Mouse (Mus musculus) yolk sac, embryonic 10.5 days (tissue): Measurements from ENCODE around the gene Rab22a.
"Not testable (repeated sequence)": the region's sequence is repeated elsewhere in the genome, so short reads cannot be mapped to it uniquely, and the experiment has no call there.

Experiments
- DNase-seq: peaks from one replicate; pipeline ENCODE4 v3.0.0-alpha.2; 2017; ENCODE audit warnings: low spot score

The Rab22a gene

DNA sequence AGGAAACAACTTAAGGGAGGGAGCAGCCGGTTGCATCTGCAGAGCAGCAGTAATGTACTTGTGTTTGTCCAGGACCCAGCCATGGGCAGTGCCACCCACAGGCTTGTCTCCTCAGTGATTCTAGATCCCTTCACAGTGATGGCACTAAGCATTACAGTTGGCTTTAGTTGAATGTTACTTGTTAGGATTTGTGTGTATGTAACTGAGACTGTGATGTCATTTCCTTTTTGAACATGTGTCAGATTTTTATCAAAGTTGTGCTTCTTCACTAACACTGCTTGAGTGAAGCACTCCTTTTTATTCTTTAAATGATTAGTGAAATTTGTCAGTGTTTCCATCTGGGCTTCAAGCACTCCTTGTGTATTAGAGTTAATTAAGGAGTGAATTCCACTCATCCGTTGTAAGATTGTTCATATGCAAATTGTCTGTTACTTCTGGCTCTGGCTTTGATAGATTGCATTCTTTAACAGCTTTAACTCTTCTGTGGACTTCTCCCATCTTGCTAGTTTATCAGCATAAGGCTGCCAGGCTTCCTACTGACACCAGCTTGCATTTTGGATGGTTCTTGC, 12.9 kb downstream of the Rab22a start:
- no peak for DNase-seq

DNA sequence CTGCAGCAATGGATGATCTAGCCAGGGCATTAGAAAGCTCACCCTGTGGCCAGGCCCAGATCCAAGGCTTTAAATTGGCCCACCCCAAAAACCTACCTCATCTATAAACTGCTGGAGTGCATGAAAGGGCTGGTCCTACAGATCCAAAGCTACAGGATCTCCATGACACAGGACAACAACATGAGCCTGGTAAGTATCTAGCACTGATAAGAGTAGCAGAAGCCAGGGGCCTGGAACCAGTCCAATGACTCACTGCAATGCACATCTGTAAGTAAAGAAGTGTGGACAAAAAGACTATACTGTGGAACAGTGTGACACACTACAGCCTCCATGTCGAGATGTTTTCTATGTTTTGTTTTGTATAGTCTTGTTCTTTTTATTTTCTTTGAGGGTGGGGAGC, 13.9 kb downstream of the Rab22a start:
- DNase-seq, result no peak

DNA sequence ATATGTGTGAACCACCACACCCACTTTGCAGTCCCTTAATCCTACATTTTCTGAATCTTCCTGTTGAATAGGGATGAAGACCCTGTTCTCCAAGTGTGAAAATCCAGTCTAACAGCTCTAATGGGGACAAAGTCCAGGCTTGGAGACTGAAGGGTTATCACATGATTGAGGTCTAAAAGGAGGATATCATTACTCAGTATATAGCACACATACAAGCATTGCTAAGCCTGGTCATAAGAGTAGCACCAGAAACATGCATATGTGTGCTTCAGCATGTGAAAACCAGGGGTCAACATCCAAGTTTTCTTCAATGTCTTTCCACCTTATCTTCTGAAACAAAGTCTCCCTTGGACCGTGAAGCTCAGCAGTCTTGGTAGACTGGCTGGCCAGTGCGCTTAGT, 19.0 kb downstream of the Rab22a start:
- DNase-seq, result no peak

DNA sequence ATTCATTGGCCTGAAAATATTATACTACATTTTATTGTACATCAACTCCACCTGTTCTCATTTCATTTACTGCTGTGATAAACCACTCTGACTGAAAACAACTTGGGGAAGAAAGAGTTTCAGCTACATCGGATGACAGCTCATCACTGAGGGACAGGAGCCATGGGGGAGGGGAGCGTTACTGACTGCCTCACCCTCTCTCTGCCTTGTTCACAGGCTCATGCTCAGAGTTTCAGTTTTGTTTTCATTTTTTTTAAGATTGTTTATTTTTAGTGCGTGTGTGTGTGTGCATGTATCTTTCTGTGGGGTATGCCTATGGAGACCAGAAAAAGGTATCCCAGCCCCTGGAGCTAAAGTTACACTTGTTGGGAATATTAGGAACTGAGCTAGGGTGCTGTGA, 19.7 kb downstream of the Rab22a start:
- DNase-seq, result no peak

DNA sequence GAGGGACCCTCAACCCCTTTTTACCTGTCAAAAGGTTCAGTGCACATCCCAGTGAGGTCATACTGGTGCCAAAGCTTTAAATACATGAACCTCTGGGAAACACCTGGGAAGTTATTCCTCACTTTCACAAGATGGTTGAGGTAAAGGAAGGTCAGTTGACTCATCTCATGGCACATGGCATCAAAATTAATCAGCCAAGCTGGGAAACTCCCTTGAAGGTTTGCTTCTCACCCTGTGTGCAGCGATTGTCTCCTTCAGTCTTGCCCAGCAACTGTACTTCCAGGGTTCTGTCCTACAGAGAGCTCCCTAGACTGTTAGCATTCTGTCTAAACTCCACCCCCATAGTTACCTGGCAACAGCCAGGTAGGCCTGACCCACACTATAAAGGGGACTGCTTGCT, 20.6 kb downstream of the Rab22a start:
- DNase-seq, result no peak

DNA sequence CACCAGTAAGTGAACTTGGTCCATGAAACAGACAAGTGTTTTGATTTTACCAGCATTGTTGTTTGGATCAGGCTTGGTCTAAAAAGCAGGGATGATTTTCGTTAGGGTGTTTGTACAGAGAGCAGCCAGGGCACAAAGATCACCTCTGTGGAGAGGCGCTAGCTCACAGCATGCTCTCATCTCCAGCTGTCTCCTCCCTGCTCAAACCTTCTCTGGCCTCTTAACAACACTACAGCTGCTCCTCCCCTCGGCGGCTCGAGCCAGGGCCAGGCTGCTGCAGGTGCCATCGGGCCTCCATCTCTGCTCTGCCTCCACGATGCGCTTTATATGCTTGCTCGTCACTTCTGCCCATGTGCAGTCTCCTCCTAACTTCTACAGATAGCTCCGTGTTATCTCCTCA, 23.2 kb downstream of the Rab22a start:
- DNase-seq, result peak; percentile 48

DNA sequence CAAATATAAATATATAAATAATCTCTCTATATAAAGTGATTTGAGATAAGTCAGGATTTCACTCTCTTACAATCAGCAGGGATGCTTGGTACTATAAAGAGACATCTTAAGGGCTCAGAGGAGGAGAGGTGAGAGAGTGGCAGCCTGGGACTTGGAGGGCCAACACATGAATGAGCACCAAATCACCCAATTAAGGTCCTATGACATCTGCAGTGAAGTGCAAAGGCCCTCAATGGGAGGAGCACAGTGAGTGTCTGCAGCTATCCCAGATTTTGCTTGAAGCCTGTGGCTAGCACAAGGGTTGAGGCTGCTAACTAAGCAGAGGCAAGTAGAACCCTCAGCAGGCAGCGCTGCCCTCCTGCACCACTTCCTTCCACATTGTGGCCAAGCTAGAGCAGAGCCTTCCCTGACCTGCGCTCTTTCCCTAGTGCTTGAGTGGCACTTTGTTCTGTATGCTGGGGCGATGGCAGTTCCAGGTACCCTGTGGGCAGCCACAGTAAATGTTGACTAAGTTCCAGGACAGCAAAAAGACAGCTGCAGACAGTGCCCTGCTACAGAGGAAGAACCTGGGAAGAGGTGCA, 26.3 kb downstream of the Rab22a start:
- no peak for DNase-seq

DNA sequence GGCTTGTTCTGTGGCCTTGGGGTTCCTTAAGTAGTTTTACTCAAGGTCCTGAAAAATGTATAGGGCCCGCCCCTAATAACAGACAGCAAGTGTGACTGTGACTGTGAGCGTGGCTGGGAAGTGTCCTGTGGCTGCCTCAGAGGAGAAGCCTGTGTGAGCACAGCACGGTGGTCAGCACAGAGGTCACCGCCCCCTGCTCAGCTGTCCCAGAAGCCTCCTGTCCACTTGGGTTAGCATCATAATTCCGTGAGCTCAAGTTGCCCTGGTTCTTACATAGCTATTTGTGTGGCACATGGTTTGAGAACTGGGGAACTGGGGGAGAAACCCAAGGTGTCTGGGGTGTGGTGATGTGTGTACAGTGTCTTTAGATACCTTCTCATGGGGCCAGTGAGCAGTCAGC, 27.8 kb downstream of the Rab22a start:
- DNase-seq, result no peak

DNA sequence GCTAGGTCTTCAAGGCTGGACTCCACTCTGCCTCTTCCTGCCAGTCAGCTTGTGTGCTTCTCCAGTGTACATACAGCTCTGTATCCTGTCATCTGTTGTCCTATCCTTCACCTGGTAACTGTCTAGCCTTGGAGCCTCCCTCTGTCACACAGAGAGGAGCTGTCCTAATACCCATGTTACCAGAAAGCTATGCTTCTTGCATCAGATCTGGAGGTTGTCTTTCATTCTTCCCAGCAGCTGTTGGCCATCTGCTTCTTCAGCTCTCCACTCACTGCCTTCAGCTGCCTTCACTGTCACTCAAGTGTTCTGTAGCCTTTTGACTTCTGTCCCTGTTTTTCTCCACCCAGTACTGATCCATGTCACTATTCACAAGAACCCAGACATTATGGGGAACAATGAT, 30.3 kb downstream of the Rab22a start:
- DNase-seq, result no peak

DNA sequence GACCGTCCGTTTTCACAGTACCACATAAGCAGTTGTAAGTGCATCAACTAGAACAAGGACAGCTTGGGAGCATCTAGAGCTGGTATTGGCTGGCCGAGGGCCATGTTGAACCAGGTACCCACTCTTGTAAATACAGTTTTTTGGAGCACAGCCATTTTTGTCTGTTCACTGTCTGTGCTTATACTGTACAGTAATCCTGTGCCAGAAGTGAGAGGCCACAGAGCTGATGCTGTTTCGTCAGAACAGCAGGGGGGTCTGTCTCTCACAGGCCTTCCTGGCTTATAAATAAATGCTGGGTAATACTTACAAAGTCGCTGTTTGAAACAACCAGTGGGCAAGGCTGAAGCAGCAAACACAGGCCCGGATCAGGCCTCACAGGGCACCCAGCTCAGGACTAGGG, 32.2 kb downstream of the Rab22a start:
- no peak for DNase-seq

DNA sequence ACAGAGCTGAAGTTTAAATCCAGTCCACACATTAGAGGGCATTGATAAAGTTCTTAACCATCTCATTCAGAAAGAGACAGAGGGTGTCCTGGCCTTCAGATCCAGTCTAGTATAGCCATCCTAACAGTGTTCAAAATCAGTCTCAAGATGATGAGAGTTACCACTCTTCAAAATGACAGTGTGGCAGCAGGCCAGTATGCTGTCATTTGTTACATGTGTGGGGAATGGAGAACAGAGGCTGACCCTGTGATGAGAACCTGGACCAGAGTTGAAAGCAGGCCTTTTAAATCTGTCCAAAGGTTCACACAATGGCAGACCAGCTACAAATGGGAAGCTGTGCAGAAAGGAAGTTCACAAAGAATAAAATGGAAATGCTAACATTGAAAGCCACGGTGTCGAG, 33.1 kb downstream of the Rab22a start:
- DNase-seq, result no peak

DNA sequence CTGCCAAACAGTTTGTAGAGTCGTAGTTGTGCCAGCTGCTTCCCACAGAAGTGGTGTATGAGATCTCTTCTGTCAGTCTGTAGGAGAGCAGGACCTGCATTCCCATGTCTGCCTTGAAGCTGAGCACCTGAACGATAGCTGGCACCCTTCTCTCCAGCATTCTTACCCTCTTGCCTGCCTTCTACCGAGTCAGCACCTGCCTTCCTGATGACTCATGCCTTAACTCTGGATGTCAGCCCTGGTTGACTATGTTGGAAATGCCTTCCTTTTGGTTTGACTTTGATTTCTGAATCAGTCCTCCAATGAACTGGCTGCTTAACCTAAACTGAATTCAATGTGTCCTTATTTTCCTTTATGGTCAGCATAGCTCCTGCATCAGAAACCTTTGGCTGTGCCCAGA, 39.3 kb downstream of the Rab22a start:
- DNase-seq, result no peak

DNA sequence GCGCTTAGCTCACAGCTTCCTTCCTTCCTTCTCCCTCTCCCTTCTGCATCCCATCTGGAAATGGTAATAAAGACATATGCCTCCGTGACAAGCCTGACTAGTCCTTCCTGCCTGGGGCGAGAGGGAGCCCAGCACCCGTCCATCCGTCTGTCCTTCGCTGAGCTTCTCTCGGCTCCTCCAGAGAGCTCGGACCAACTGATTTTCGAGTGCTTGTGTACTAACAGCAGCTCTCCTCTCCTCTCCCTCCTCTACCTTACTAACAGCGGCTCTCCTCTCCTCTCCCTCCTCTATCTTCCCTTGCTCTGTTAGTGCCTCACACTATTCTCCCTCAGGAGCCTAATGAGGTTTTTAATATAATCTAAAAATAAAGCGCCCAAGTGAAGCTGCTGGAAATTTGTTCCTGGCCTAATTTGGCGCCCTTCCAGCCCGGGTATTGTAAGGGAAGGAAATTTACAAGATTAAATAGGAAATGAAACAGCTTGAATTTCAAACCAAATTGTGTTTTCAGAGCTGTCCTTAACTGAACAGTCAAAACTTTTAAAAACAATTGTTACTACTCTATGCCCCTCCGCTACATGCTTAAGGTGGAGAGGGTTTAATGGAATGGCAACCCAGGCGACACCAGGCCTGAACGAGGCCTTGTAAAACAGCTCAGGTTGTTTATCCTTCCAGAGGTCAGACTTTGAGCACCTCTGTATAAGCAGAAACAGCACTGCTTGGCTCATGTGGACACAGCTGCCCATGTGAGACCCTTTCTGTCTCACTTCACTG, 42.7 kb downstream of the Rab22a start:
- DNase-seq, result no peak

DNA sequence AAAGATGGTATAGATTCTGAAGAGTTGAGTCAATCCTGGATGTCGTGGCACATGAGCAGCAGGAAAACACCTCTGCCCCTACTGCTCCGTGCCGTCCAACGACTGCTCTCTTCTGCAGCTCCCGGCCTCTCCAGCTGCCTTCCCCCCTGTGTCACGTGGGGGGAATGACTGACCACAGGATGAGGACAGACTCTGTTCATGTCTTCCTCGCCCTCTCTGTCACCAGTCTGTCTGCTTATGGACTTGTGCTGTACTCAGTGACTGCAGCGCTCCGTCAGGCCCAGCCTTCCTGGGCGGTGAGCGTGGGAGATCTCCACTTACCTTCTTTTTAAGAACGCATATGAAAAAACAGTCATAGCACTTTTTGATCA, 43.3 kb downstream of the Rab22a start:
- DNase-seq, result no peak

DNA sequence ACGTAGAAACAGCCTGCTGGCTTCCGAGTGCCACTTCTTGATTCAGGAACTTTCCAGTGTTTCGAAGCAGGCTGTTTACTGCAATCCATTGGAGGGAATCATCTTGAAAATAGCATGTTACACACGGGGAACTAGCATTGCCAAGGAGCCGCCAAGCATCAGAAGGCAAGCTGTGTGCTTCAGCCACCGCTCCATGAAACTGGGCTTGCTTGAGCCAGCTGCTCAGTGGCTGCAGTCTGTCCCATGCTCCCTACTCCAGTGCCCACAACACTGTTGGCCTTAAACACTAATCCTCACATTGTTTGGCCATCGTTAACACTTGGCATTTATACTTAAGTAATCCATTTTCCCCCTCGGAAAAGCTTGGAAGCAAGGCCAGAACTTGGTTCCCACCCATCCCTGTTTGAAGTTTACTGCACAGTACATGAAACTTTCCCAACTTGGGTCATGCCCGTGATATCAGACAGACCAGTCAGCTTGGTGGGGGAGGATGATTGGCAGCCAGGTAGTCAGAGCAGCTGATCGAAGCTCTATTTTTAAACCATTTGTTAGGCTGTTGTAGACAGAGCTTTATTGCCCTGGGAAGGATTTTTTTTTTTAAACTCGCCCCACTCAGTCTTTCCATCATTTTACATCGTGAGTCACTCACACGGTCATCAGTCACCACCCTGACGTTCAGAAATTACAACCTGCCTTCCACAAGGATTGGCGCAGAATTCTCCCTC, 46.4 kb downstream of the Rab22a start:
- no peak for DNase-seq

DNA sequence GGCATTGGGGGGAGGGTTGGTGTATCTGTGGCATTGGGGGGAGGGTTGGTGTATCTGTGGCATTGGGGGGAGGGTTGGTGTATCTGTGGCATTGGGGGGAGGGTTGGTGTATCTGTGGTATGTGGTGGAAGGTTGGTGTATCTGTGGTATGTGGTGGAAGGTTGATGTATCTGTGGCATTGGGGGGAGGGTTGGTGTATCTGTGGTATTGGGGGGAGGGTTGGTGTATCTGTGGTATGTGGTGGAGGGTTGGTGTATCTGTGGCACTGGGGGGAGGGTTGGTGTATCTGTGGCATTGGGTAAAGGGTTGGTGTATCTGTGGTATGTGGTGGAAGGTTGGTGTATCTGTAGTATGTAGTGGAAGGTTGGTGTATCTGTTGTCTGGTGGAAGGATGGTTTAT, 48.1 kb downstream of the Rab22a start:
- DNase-seq, result not testable (repeated sequence)

DNA sequence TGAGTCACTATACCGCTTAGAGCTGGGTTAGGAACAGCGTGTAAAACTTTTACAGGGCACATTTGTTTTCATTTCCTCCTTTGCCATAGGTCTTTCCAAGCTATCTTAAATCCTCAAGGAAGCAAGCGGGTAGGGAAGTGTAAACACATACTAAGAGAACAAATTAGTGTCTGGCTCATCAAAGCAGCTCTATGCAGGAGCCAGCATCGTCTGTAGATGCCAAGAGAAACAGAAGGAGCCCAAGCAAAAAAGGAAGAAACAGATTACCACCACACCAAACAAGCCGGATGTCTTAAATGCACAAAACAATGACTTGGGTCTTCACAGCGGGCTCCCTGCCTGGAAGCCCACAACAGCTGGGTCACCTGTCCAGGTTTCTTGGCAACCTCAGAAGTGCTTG, 50.6 kb downstream of the Rab22a start:
- DNase-seq, result no peak

DNA sequence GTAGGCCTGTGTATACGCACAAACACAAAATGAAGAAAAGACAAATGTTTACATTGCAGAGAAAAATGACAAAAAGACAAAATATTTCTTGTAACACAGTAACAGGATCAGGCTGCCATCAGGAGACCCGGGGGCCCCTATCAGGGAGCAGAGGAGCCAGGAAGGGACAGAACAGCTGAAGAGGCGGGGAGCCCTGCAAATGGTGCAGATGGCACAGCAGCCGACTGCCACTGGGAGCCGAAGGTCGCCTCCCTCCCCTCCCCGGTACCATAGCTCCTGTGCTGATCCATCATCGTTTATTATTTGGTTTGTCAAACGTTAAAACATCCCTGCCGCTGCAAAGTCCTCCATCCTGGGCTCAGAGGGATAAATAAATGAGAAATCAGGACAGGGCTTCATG, 53.1 kb downstream of the Rab22a start:
- no peak for DNase-seq

DNA sequence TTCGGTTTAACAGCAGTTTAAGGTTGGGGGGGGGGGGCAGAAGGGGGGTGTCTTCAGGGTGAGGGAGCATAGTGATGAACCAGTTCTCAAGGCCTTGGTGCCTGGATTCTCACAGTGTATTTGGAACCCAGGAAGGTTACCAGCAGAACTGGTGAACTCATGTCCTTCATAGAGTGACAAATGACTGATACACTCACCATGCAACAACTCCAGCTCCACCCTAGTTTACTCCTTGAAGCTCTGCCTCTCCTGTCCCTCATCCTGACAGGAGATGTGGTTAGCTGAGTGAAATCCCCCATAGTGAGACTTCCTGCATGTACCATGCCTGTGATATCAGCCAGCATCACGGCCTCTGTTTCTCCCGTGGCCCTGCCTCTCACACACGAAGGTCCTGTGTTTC, 53.7 kb downstream of the Rab22a start:
- no peak for DNase-seq

DNA sequence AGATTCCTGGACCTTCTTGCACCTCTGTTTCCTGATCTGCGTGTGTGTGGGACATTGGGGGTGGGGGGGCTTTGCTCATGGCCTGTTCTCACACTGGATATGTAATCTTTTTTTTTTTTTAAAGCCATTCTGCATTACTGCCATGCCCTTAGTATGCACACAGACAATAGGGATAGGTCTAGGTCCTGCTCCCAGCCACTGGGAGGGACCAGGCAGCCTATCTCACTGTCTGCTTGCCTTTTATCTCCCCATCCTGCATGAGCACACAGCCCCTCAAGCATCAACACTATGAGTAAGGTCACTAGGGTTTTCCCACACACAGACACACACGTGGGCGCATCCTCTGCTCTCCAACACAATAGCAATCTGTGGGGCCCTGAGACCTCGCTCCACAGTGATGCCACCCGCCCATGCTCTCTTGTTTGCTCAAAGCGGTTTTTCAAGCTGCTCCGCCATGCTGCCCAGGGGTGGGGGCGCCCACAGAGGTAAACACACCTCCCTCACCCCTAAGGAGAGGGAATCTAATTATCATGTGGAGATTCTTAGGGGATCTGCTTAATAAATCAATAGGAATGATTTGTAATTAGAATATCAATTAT, 55.2 kb downstream of the Rab22a start:
- no peak for DNase-seq

DNA sequence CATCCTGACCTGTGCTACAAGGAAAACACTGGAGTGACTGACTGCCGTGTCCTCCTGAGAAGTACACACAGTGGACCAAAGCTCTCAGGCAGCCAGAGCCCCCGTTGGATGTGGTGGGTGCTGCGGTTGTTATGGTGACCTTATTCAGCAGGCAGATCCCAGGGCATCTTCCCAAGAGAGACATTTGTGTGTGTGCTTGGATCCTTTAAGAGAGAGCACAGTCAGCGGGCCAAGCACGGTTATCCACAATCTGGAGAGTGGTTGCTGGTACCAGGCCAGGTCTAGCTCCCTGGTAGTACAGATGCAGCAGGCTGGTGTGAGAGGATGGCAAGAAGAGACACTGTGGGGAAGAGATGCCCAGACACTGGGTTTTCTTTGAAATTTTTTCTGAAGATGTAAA, 57.4 kb downstream of the Rab22a start:
- DNase-seq, result no peak

DNA sequence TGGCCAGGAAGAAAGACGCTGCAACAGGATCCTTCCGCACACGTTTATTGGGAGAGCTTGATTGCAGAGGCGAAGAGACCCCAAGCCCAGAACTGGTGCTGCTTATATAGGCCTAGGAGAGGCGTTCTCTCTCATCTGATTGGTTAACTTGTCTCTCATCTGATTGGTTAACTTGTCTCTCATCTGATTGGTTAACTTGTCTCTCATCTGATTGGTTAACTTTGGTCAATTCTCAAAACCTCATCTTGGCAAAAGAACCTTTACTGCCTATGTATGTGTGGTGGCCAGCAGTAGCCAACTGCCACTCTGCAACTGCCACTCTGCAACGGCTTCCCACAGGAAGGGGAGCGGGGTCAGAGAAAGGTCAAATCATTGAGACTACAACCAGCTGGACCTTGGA, 59.6 kb downstream of the Rab22a start, which contains the start of gene 1700010B08Rik:
Gene 1700010B08Rik (plus strand): TSS at position 301 of the 400 bp plus-strand sequence.
- DNase-seq, result not testable (repeated sequence)
